Mouse (Mus musculus) gastrocnemius, adult 2 months (tissue): Measurements from ENCODE around the gene Acly. TPM values are rescaled to one million over a fixed set of nuclear protein-coding genes. Genes with fewer than 3 reads are reported as not detected.

Experiments used
- DNase-seq: peaks from one replicate; pipeline ENCODE4 v3.0.0; 2022
- H3K27ac ChIP-seq: fragments of 200-600 bp; 2 replicates; pipeline ENCODE4 v1.8.1; 2022; ENCODE audit warnings: mild to moderate bottlenecking
- H3K4me3 ChIP-seq: fragments of 200-600 bp; 2 replicates; pipeline ENCODE4 v1.8.1; 2022; ENCODE audit warnings: mild to moderate bottlenecking, moderate library complexity
- CTCF ChIP-seq: fragments of 200-600 bp; IDR thresholded peaks from 2 replicates; pipeline ENCODE4 v1.8.1; 2022; ENCODE audit warnings: antibody characterized with exemption, mild to moderate bottlenecking, moderate library complexity
- intact Hi-C: fragments of 180-260 bp; cut with DNase I; formaldehyde crosslinking; loops from one replicate; pipeline ENCODE4 v1.15.1; 2025
- long read RNA-seq, 2 experiments: library from polyadenylated mRNA; stranded (forward); transcript quantifications; one replicate each; pipeline ENCODE4 v2.0.0; 2021
- total RNA-seq, 2 experiments: library from RNA; stranded (reverse); gene quantifications; 2 replicates each; pipeline ENCODE4 v1.2.3; 2021

Acly gene
- total RNA-seq = 10 to 100 TPM; 10.3 to 19.0 TPM
- long read RNA-seq, experiment 1, full-length matches to known transcripts = 66 of 76 reads
- long read RNA-seq, experiment 1, partial matches to known transcripts = 6 of 76 reads
- long read RNA-seq, experiment 1, other reads (novel, unspliced or antisense) = 4 of 76 reads
- long read RNA-seq, experiment 2, full-length matches to known transcripts = 18 of 24 reads
- long read RNA-seq, experiment 2, partial matches to known transcripts = 4 of 24 reads
- long read RNA-seq, experiment 2, other reads (novel, unspliced or antisense) = 2 of 24 reads

DNA sequence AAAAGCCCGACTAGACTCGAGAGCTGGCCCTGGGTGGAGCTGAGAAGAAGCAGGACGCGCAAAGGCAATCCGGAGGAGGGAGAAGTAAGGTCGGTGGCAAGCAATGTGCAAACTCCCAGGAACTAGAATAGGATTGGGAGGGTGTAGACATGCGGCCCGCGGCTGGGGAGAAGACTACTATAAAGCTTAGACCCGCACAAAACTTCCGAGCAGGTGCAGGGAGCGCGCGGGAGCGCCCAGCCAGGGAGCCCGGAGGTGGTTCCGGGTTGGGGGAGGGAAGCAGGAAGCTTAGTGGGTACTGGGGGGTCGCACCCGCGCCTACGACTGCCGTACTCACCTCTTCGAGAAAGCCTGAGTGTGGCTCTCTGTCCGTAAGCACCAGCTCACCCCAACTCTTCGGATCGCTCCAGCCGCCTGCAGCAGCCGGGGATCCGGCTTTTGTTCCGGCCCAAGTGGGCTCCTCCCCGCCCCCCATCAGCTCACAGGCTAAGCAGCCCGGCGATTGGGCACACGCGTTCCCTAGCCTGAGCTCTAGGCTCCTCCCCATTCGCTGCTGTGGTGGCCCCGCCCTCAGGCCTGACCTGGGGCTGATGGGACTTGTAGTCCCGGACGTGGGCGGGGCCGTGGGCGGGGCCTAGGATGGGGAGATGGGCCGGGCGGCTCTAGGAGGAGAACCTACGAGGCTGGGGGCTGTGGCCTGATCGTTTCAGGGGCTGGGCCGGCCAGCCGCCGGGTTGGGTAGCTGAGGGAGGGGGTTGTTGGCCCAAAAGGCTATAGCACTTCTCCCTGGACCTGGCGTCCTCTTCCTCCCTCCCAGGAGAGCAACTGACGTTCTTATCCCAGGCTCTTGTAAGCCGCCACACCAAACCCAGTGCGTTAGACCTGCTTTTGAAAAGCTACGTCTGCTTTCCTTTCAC, at the start of gene Acly:
TSS of gene Acly (minus strand) at position 543 of the 917 bp plus-strand sequence.
- TF ChIP-seq CTCF = no peak
- peak within 1 kb of the TSS; percentile 88 for H3K4me3 ChIP-seq
- H3K27ac ChIP-seq = peak within 1 kb of the TSS; percentile 95
- intact Hi-C loops = loop anchor here (1.0 kb wide), 1 partner anchor 18 kb away; the partner anchor contains the start of gene Ttc25
- DNase-seq = peak; percentile 99

DNA sequence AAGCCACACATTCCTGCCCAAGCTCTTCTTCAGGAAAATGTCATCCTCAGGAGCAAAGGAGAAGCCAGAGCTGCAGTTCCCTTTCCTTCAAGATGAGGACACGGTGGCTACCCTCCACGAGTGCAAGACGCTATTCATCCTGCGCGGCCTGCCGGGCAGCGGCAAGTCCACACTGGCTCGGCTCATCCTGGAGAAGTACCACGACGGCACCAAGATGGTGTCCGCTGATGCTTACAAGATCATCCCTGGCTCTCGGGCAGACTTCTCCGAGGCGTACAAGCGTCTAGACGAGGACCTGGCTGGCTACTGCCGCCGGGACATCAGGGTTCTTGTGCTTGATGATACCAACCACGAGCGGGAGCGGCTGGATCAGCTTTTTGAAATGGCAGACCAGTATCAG, 48.5 kb upstream of the Acly start:
- DNase-seq = no peak
- peak overlapping the region; percentile 35 for H3K27ac ChIP-seq
- intact Hi-C loops = no loop called here
- H3K4me3 ChIP-seq = peak overlapping the region; percentile 91
- TF ChIP-seq CTCF = no peak

- DNase-seq = no peak
- TF ChIP-seq CTCF = no peak
- intact Hi-C loops = no loop called here
- Histone ChIP-seq H3K4me3 (peak overlapping the region; percentile 91), H3K27ac (peak overlapping the region; percentile 83)
Measured at GRCm38 (mm10) chr11:100575484-100575855, 47.7 kb upstream of the Acly start.

- TF ChIP-seq CTCF = peak; percentile 11; the same call in 1 of the 2 replicates
- DNase-seq = peak; percentile 87
- Histone ChIP-seq H3K27ac (peak within 1 kb of the TSS; percentile 83), H3K4me3 (peak within 1 kb of the TSS; percentile 91)
- intact Hi-C loops = no loop called here
Measured at GRCm38 (mm10) chr11:100574708-100575483, 47.1 kb upstream of the Acly start, which contains the start of gene Cnp. Cnp (plus strand) TSS chr11:100574904.

GRCm38 (mm10) chr11:100574188-100574587, 46.4 kb upstream of the Acly start:
- Histone ChIP-seq H3K27ac (peak overlapping the region; percentile 83; the same call in 1 of the 2 replicates), H3K4me3 (peak overlapping the region; percentile 91)
- DNase-seq = no peak
- intact Hi-C loops = no loop called here
- no peak for TF ChIP-seq CTCF

DNA sequence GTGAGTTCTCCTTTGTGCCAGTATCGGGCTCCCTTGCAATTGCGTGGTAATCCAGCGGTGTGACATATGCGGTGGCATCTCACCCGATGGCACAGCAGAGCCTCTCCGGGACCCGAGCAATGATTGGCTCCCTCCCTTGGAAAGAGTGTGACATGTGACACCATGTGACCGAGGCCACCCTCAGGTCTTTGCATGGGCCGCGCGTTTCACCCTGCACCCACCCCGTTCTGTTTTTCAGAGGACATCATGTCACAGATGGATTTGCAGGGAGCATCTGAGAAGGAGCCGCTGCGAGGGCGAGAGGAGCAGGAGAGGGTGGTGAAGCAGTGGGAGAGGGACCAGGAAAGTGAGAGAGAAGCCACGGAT, 43.4 kb upstream of the Acly start:
- TF ChIP-seq CTCF = no peak
- DNase-seq = no peak
- intact Hi-C loops = loop anchor here (2.0 kb wide), 2 partner anchors 48 to 124 kb away; partner anchors contain the start of gene Nkiras2
- peak overlapping the region; percentile 54 for H3K27ac ChIP-seq
- peak overlapping the region; percentile 62 for H3K4me3 ChIP-seq

- peak overlapping the region; percentile 54 for H3K27ac ChIP-seq
- DNase-seq = peak; percentile 64
- intact Hi-C loops = loop anchor here (1.0 to 2.0 kb wide), 3 partner anchors 48 to 132 kb away; partner anchors contain the start of gene Nkiras2
- TF ChIP-seq CTCF = peak; percentile 95
- H3K4me3 ChIP-seq = peak overlapping the region; percentile 62
Measured at GRCm38 (mm10) chr11:100570430-100571201, 42.8 kb upstream of the Acly start.

DNA sequence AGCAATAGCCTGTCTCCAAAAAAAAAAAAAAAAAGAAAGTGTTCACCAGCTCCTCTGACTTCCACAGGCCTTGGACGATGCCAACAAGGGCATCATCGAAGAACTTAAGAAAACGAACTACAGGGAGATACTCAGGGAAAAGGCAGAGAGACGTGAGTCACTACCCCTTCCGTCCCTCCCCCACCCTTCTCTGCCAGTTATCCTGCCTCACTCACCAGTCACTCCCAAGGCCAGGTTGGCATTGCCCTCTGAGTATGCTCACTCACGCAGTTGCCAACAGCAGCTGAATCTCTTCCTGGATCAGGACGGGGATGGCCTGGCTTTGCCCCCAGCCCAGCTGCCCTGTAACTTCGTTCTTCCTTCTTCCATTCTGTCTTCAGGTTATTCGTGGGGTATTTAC, 42.0 kb upstream of the Acly start:
- intact Hi-C loops = loop anchor here (1.0 to 2.0 kb wide), 3 partner anchors 49 to 133 kb away; partner anchors contain the start of gene Nkiras2
- no peak for TF ChIP-seq CTCF
- H3K27ac ChIP-seq = no peak overlapping the region
- no peak overlapping the region for H3K4me3 ChIP-seq
- no peak for DNase-seq

DNA sequence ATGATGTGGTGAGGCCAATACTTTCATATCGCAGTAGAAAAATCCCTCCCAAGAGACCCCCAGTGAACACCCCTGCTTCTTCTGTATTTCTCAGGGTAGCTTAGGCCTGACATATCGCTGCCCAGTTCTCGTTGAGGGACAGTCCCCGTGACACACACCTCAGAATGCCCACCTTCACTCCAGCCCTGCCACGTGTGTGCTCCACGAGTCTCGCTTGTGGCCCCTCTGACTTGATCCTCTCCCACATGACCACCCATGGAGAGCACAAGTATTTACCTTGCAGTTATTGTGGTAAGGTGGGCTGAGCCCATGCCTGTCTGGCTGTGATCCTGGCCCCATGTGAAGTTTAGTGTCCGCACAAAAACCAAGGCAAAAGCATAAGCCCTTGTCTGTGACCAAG, 40.9 kb upstream of the Acly start:
- no peak for TF ChIP-seq CTCF
- intact Hi-C loops = no loop called here
- DNase-seq = no peak
- H3K27ac ChIP-seq = no peak overlapping the region
- H3K4me3 ChIP-seq = no peak overlapping the region

- no peak for TF ChIP-seq CTCF
- H3K4me3 ChIP-seq = no peak overlapping the region
- H3K27ac ChIP-seq = no peak overlapping the region
- no peak for DNase-seq
- intact Hi-C loops = no loop called here
Measured at GRCm38 (mm10) chr11:100567815-100568245, 40.0 kb upstream of the Acly start.

DNA sequence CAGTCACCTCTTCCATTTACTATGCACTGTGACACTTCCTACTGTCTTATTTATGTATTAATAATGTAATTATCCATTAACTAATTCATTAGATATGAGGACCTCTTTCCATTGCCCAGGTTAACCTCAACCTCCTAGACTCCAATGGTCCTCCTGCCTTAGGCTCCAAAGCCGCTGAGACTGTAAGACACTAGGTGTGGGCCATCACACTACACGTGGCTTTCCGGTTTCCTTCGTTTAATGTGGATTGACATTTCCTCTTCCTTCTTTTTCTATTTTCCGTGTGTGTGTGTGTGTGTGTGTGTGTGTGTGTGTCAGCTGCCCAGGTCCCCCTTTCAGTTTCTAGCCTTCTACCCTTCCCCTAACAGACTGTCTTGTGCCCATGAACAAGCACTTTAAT, 39.4 kb upstream of the Acly start:
- intact Hi-C loops = no loop called here
- Histone ChIP-seq H3K27ac (no peak overlapping the region), H3K4me3 (no peak overlapping the region)
- no peak for TF ChIP-seq CTCF
- DNase-seq = no peak
